Mouse (Mus musculus): ENCODE data around the gene Lrrn2. TPM values are rescaled to one million over a fixed set of nuclear protein-coding genes. Genes with fewer than 3 reads are reported as not detected.
"Not testable (repeated sequence)": the region's sequence is repeated elsewhere in the genome, so short reads cannot be mapped to it uniquely, and the experiment has no call there.

Gene Lrrn2
- polyA plus RNA-seq, 1 experiment from 2014 or later: 56.8 TPM

DNA sequence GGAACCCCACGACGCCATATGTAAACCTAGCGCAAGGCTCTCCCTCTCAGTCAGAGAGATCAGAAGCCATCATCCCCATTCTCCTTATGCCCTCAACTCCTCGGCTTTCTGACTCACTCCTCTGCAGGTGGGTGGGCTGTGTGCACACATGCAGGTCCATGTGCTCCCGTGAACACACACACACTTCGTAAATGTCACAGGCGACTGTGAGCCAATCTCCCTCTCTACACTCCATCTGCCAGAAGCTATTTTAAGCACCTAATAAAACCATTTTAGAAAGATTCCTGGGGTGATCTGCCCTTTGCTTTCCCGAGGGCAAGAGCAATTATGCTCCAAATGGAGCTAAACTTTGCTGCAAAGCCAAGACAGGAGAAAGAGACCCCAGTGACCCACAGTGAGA is 65.8 kb downstream of the Lrrn2 start:
- 73% methylated on average over 8 of the region's 8 CpGs for WGBS

DNA sequence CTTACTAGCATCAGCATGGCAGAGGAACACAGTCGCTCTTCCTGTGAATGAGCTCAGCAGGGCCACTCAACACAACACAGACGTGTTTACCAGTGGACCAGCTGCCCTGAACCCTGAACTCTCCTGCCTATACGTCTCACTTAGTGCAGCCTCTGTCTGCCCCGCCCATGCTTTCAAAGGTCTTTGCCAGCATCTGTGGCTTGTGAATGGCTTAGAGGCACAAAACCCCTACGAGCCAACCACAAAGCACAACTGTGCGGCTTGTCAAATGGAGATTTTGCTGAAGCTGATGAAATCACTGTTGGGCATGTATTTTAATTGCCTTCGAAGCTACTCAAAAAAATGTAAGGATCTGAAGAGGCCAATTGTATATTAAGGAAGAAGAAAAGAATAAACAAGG is 67.7 kb downstream of the Lrrn2 start:
- no peaks in the 10 kb centered on the region for H3K36me3 ChIP-seq (replicated peaks)
- no peak for ATAC-seq (replicated peaks)
- H3K27ac ChIP-seq: no peak overlapping the region
- no peak overlapping the region for H3K4me2 ChIP-seq
- WGBS: 34% methylated on average over 7 of the region's 7 CpGs
- H3K9me3 ChIP-seq: no peaks in the 10 kb centered on the region
- H3K9ac ChIP-seq: no peak overlapping the region
- H3K27me3 ChIP-seq (replicated peaks): no peaks in the 10 kb centered on the region
- H3K4me1 ChIP-seq: no peaks in the 10 kb centered on the region
- no peak overlapping the region for H3K4me3 ChIP-seq

More for the DNA sequence above, 65.8 kb downstream of the Lrrn2 start:
- no peak overlapping the region for H3K4me2 ChIP-seq
- H3K27me3 ChIP-seq (replicated peaks): no peaks in the 10 kb centered on the region
- H3K4me3 ChIP-seq: no peak overlapping the region
- H3K9ac ChIP-seq: no peak overlapping the region
- no peak overlapping the region for H3K27ac ChIP-seq
- no peak for ATAC-seq (replicated peaks)
- H3K9me3 ChIP-seq: no peaks in the 10 kb centered on the region
- H3K36me3 ChIP-seq (replicated peaks): no peaks in the 10 kb centered on the region
- H3K4me1 ChIP-seq: no peaks in the 10 kb centered on the region

DNA sequence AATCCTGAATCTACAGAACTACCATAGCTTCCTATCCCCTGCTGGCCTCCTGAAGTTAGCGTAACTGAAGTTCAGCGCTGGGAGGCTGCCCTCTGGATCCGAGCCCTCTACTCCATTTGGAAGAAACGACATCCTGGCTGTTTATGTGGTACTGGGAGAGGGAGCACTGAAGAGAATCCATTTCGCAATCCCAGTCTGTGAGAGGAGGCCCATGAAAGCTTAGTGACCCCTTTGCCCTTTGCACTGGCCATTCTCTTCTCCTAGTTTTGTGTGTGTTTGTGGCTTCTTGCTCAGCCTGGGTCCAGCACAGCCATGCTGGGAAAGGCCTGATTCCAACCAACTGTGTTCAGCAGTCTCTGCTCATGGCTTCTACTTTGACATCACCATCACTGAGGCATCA is 76.7 kb downstream of the Lrrn2 start:
- ATAC-seq (replicated peaks): no peak
- H3K4me3 ChIP-seq: no peak overlapping the region
- no peaks in the 10 kb centered on the region for H3K36me3 ChIP-seq (replicated peaks)
- no peaks in the 10 kb centered on the region for H3K4me1 ChIP-seq
- H3K9me3 ChIP-seq: no peaks in the 10 kb centered on the region
- H3K27me3 ChIP-seq (replicated peaks): no peaks in the 10 kb centered on the region
- no peak overlapping the region for H3K27ac ChIP-seq
- no peak overlapping the region for H3K4me2 ChIP-seq
- no peak overlapping the region for H3K9ac ChIP-seq
- 97% methylated on average over 5 of the region's 5 CpGs for WGBS

DNA sequence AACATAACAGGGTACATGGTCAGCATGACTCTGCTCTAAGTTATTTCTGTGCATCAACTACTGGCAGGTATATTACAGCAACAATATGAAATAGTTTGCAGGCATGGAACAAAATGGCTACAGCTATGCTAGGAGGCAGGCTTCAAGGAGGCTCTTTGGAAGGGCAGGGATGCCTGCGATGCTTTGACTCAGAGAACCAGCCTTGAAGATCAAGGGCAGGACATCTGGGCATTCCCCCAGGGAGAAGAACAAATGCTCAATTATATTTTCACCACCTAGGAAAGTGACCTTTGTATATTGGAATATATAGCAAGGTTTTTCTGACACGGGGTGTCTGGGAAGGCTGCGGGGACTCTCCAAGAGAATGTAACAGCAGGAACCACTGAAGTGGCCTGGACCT is 81.7 kb downstream of the Lrrn2 start:
- WGBS: 94% methylated on average over 3 of the region's 3 CpGs
- no peak for ATAC-seq (replicated peaks)
- H3K27ac ChIP-seq: no peak overlapping the region

DNA sequence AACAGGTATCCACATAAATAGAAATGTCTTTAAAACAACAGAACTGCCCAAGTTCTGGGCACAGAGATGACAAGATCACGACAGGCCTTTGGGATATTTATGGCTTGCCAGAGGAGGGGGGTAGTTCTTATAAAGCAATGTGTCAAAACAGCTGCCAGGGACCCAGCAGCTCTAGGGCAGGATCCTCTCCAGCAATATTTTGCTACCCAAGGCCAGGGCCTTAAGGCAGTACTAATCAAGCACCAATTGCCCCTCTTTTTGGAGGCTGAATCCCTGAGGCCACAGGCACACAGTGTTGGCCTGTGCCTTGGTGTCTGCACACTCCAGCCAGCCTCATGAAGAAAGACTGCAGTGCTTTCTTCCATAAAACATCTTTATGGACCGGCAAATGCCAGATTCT is 84.0 kb downstream of the Lrrn2 start:
- no peaks in the 10 kb centered on the region for H3K27me3 ChIP-seq (replicated peaks)
- WGBS: 92% methylated on average over 2 of the region's 2 CpGs
- ATAC-seq (replicated peaks): no peak

More for the DNA sequence above, 81.7 kb downstream of the Lrrn2 start:
- Histone ChIP-seq H3K9me3 (no peaks in the 10 kb centered on the region), H3K36me3 (replicated peaks) (no peaks in the 10 kb centered on the region), H3K4me3 (no peak overlapping the region), H3K27me3 (replicated peaks) (no peaks in the 10 kb centered on the region), H3K4me2 (no peak overlapping the region), H3K4me1 (no peaks in the 10 kb centered on the region), H3K9ac (no peak overlapping the region)

DNA sequence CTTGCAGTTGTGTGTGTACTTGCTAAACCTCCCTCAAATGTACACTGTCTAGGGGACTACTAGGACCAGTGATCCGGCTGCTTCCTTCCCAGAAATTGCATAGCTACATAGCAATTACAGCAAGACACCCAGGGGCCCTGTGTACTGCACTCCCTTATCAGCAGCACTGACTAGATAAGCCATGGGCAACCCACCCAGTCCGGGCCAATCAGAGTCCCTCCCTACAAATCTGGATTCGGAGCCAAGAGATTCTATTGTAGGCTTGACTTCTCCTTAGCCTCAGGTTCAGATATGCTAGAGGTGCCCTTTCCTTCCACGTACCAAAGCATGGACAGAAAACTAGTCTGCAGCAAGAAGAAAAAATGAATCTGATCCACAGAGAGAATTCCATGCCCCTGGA is 84.6 kb downstream of the Lrrn2 start:
- no peaks in the 10 kb centered on the region for H3K4me1 ChIP-seq
- no peaks in the 10 kb centered on the region for H3K27me3 ChIP-seq (replicated peaks)
- WGBS: 87% methylated on average over 4 of the region's 4 CpGs
- H3K4me2 ChIP-seq: no peak overlapping the region
- H3K9ac ChIP-seq: no peak overlapping the region
- no peaks in the 10 kb centered on the region for H3K36me3 ChIP-seq (replicated peaks)
- H3K9me3 ChIP-seq: no peaks in the 10 kb centered on the region
- no peak for ATAC-seq (replicated peaks)
- no peak overlapping the region for H3K4me3 ChIP-seq
- no peak overlapping the region for H3K27ac ChIP-seq

More for the DNA sequence above, 84.0 kb downstream of the Lrrn2 start:
- Histone ChIP-seq H3K9ac (no peak overlapping the region), H3K4me1 (no peaks in the 10 kb centered on the region), H3K27ac (no peak overlapping the region), H3K9me3 (no peaks in the 10 kb centered on the region), H3K4me3 (no peak overlapping the region), H3K4me2 (no peak overlapping the region), H3K36me3 (replicated peaks) (no peaks in the 10 kb centered on the region)

DNA sequence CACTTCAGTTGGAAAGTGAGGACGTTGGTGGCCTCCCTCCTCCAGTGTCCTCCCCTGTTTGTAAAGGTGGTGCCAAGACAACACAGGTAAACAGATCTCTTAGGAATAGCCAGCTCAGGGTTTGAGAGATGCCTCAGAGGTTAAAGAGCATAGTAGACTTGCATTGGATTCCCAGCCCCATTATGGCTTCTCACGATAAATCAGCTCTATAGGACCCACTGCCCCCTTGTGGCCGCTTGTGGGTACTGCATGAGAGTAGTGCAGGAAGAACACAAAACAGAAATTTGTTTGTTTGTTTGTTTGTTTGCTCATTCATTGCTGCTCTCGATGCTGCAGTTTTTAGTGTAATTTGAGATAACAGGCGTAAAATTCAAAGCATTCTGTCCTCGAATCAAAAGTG is 88.6 kb downstream of the Lrrn2 start:
- no peaks in the 10 kb centered on the region for H3K27me3 ChIP-seq (replicated peaks)
- H3K9ac ChIP-seq: no peak overlapping the region
- H3K4me2 ChIP-seq: no peak overlapping the region
- ATAC-seq (replicated peaks): no peak
- no peaks in the 10 kb centered on the region for H3K4me1 ChIP-seq
- no peak overlapping the region for H3K4me3 ChIP-seq
- H3K9me3 ChIP-seq: no peaks in the 10 kb centered on the region
- 31% methylated on average over 6 of the region's 6 CpGs for WGBS
- no peak overlapping the region for H3K27ac ChIP-seq
- no peaks in the 10 kb centered on the region for H3K36me3 ChIP-seq (replicated peaks)

DNA sequence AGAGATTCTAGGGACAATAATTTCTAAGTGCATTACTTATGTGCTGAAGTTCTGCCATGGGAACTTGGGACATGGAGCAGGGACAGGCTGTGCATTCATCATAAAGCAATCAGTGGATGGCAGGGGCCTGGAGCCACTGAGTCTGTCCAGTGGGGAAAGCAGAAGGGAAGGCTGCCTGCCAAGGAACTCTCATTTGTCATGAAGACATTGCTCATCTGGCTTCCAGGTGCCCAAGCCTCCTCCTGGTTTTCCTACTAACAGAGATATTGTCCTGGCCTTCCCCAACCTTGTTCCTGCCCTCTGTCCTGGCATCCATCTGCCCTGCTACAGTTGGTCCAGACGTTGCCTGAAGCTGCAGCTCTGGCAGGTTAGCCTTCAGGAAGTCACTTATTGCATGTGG is 97.3 kb downstream of the Lrrn2 start:
- no peak overlapping the region for H3K4me2 ChIP-seq
- H3K4me1 ChIP-seq: no peaks in the 10 kb centered on the region
- no peak overlapping the region for H3K27ac ChIP-seq
- no peak for ATAC-seq (replicated peaks)
- no peaks in the 10 kb centered on the region for H3K27me3 ChIP-seq (replicated peaks)
- no peak overlapping the region for H3K4me3 ChIP-seq
- no peak overlapping the region for H3K9ac ChIP-seq
- WGBS: 89% methylated on average over 1 of the region's 1 CpGs
- no peaks in the 10 kb centered on the region for H3K9me3 ChIP-seq
- H3K36me3 ChIP-seq (replicated peaks): no peaks in the 10 kb centered on the region

DNA sequence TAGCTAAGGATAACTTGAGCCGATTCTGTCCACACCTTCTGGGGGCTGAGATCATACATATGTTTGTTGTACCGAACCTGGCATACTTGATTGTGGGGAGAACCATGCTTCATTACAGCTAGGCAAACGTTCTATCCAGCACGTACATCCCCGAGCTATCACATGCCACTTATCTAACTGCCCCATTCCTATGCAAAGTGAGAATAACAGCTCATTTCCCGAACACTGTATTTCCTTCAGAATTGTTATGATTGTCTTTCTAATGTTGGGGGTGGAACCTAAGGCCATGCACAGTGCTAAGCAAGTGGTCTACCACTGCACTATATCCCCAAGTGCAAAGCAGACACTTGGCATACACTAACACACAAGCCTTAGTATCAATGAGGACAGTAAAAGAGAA is 101.2 kb downstream of the Lrrn2 start:
- ATAC-seq (replicated peaks): no peak
- 95% methylated on average over 6 of the region's 6 CpGs for WGBS
- Histone ChIP-seq H3K27ac (no peak overlapping the region), H3K4me1 (no peaks in the 10 kb centered on the region), H3K4me2 (no peak overlapping the region), H3K9me3 (no peaks in the 10 kb centered on the region), H3K4me3 (no peak overlapping the region), H3K27me3 (replicated peaks) (no peaks in the 10 kb centered on the region), H3K9ac (no peak overlapping the region), H3K36me3 (replicated peaks) (peaks cover 8% of the 10 kb centered on the region; the same call in 1 of the 2 replicates)

DNA sequence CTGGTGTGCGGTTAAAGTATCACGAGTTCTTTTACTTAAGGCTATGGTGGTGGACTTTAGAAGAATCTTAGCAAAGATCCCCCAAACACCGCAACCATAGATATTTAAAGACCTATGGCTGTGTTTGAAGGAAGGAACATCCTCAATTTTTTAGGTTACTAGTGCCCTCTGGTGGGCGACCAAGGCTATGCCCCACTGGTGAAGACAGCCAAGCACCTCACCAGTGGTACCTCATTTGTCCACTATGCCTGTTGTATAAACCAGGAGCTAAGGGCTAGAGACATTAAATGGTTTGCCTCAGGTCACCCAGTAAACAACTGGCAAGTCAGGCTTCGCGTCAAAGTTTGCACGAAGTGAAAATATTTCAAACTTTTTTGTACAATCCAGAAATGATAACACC is 102.7 kb downstream of the Lrrn2 start:
- Histone ChIP-seq H3K4me1 (no peaks in the 10 kb centered on the region), H3K9ac (no peak overlapping the region), H3K9me3 (no peaks in the 10 kb centered on the region), H3K36me3 (replicated peaks) (peaks cover 8% of the 10 kb centered on the region; the same call in 1 of the 2 replicates), H3K4me3 (no peak overlapping the region), H3K27ac (no peak overlapping the region), H3K27me3 (replicated peaks) (no peaks in the 10 kb centered on the region), H3K4me2 (no peak overlapping the region)
- WGBS: 64% methylated on average over 7 of the region's 7 CpGs
- peak; percentile 79 for ATAC-seq (replicated peaks)

DNA sequence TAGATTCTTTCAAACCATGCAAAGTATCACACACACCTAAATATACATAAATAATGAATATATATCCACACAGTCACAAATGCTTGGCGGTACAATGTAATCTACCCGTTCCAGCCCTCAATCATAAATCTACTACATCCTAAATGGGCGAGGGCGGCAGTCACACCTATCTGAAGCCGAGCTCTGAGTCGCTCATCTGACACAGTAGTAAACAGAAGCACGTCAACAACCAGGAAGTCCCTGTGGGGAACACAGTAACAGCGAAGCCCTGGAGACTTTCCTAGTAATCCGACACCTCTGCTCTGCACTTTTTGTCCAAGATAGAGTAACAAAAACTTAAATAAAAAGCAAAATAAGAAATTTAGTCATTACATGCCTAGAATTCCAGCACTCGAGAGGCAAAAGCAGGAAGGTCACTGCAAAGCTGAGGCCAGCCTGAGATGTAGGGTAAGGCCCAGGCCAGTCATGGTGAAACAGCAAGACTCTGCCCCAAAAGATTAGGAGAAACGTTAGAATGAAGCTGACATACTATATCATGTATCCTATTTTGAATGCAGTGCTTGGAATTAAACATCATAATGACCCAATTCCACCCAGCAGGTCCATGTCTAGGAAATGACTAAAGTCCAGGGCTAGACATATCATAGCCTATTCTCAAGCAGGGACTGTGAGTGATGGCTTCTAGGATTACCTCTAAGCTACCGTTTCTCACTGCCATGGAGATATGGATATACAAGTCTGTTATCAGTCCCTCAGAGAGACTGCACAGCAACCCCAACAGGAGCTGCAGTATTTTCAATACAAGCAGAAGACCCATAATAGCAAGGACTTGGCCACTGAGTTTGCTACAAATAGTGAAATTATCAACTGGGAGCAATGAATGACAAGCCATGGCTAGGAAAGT is 108.7 kb downstream of the Lrrn2 start:
- H3K36me3 ChIP-seq (replicated peaks): peaks cover 31% of the 10 kb centered on the region
- not testable (repeated sequence) for ATAC-seq (replicated peaks); H3K4me2 ChIP-seq; H3K27ac ChIP-seq; H3K9ac ChIP-seq; H3K4me1 ChIP-seq; H3K4me3 ChIP-seq; H3K9me3 ChIP-seq; H3K27me3 ChIP-seq (replicated peaks)
- WGBS: 88% methylated on average over 12 of the region's 12 CpGs

All from midbrain, embryonic 15.5 days (tissue).